Mouse (Mus musculus) liver, adult 2 months (tissue): Measurements from ENCODE around the gene Ipmk.

Experiments used
- CTCF ChIP-seq: fragments of 200-500 bp; IDR thresholded peaks from 2 replicates; pipeline ENCODE4 v1.5.1; 2011; ENCODE audit warnings: low read depth, low read length, control low read depth
- POLR2A ChIP-seq: fragments of 200-500 bp; IDR thresholded peaks from 2 replicates; pipeline ENCODE4 v1.6.1; 2011; ENCODE audit warnings: low read length, control low read depth; ENCODE audit not compliant: insufficient read depth; ENCODE audit errors: extremely low read depth

DNA sequence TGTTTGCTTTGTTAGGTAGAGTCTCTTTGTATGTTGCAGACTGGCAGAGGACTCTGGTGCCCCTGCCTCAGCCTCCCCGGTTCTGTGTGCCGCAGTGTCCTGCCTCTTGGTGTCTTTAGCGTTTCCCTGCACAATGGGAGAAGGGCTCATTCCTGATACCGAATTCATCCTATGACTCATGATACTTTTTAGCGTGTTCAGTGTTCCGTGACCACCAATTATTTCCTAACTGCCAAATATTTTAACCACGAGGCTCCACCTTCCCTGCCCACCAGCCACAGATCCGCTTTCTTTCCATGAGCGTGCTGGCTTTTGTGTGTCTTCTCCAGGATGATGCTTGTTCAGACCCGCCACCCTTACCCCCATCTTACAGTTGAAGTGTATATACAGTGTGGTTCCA is 16.3 kb downstream of the Ipmk start:
- TF ChIP-seq POLR2A = no peak
- TF ChIP-seq CTCF = no peak
